Mouse (Mus musculus) bone marrow macrophage, adult 2 months (primary cell): Measurements from ENCODE around the gene Scgb1a1. TPM values are rescaled to one million over a fixed set of nuclear protein-coding genes. Genes with fewer than 3 reads are reported as not detected.
A peak's percentile ranks its signal among the peaks of the same experiment; 100 is the strongest.

ENCODE experiments used
- H3K27ac ChIP-seq: 2 replicates; pipeline ENCODE4 v1.5.1; 2012; ENCODE audit warnings: low read depth, low read length; ENCODE audit not compliant: insufficient read depth
- H3K4me1 ChIP-seq: 2 replicates; pipeline ENCODE4 v1.6.1; 2012; ENCODE audit warnings: low read length; ENCODE audit not compliant: control insufficient read depth, insufficient read depth
- H3K4me3 ChIP-seq: 2 replicates; pipeline ENCODE4 v1.5.1; 2012; ENCODE audit warnings: mild to moderate bottlenecking, low read length, moderate library complexity; ENCODE audit not compliant: insufficient read depth
- CTCF ChIP-seq: IDR thresholded peaks from 2 replicates; pipeline ENCODE4 v1.5.1; 2012; ENCODE audit warnings: low read depth, mild to moderate bottlenecking, low read length, moderate library complexity
- POLR2A ChIP-seq: IDR thresholded peaks from 2 replicates; pipeline ENCODE4 v1.6.1; 2012; ENCODE audit warnings: mild to moderate bottlenecking, low read depth, low read length, borderline replicate concordance
- polyA plus RNA-seq: library from polyadenylated mRNA; stranded (reverse); fragments of >200 nt; gene quantifications from 2 replicates; pipeline ENCODE4 v1.2.4, GENCODE M21; 2012; ENCODE audit not compliant: missing spikeins, insufficient read depth, insufficient read length

Scgb1a1 gene
- polyA plus RNA-seq, 1 experiment = not detected

DNA sequence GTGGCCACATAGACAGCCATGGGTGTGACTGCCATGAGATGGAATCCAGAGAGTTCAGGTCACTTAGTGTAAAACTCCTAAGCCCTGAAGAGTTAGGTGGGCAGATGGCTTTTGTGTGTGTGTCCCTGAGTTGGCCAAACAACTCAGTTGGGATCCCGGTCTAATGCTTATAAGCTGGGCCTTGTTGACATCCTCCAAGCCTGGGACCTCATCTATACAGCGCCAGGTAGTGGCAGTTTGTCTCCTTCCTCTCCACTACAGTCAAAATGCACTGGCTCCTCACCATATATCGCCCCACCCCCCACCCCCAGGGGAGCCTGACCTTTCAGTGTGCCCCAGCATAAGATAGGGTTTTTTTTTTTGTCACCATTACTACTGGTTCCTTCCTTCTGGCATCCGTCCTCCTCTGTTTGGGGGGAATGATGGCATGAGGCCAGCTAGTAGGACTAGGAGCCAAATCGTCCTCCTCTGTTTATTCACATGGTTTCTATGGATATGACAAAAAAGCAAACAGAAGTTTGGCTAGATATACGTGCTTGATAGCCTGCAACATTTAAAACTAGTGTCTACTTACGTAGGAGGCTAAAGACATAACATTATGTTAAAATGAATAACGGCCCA is 18.0 kb downstream of the Scgb1a1 start:
- Histone ChIP-seq H3K27ac (no peak overlapping the region), H3K4me1 (peaks cover 80% of the 10 kb centered on the region), H3K4me3 (no peak overlapping the region)
- TF ChIP-seq CTCF (no peak), POLR2A (no peak)

DNA sequence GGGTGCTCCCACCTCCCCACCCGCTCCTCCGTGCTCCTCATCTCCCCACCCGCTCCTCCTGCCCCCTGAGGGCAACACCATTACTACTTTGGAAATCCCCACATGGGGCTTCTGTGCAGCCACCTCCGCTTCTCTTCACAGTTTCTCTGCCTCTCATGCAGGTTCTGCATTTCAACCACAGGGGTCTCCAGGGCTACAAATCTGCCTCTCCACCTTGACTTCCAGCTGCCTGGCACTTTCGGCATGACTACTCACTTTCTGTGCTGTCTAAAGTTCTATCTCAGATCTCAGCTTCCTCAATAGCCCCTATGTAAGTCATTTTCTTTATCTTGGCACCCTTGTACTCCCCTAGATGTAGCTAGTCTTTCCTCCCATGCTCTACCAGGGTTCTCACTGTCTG is 20.5 kb downstream of the Scgb1a1 start:
- Histone ChIP-seq H3K27ac (no peak overlapping the region), H3K4me3 (no peak overlapping the region), H3K4me1 (peaks cover 81% of the 10 kb centered on the region)
- TF ChIP-seq CTCF (no peak), POLR2A (no peak)

GRCm38 (mm10) chr19:9065621-9066561 is 21.9 kb downstream of the Scgb1a1 start:
- Histone ChIP-seq H3K4me1 (peaks cover 84% of the 10 kb centered on the region), H3K27ac (peak overlapping the region; percentile 73), H3K4me3 (no peak overlapping the region)
- TF ChIP-seq CTCF (no peak), POLR2A (no peak)

DNA sequence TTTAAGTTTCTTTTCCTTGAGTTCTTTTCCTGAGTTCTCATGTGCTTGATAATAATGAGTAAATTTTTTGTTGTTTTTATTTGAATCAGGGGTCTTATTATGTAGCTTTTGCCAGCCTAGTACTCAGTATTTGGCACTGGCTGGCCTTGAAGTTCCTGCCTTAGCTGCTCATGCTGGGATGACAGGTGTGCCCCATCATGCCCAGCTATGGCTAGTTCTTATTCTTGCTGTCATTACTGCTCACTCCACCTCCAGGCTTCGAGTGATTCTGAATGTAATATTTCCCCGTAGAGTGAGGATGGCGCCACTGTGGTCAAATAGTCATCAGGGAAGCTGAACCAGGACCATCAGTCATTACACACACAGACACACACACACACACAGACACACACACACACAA is 23.9 kb downstream of the Scgb1a1 start:
- H3K27ac ChIP-seq = no peak overlapping the region

GRCm38 (mm10) chr19:9062822-9063221 is 24.9 kb downstream of the Scgb1a1 start:
- Histone ChIP-seq H3K4me1 (peaks cover 89% of the 10 kb centered on the region), H3K27ac (peak overlapping the region; percentile 88), H3K4me3 (no peak overlapping the region)
- TF ChIP-seq CTCF = no peak
- no peak for TF ChIP-seq POLR2A

More for the DNA sequence above, 23.9 kb downstream of the Scgb1a1 start:
- H3K4me3 ChIP-seq = no peak overlapping the region
- TF ChIP-seq CTCF (no peak), POLR2A (no peak)
- H3K4me1 ChIP-seq = peaks cover 84% of the 10 kb centered on the region

DNA sequence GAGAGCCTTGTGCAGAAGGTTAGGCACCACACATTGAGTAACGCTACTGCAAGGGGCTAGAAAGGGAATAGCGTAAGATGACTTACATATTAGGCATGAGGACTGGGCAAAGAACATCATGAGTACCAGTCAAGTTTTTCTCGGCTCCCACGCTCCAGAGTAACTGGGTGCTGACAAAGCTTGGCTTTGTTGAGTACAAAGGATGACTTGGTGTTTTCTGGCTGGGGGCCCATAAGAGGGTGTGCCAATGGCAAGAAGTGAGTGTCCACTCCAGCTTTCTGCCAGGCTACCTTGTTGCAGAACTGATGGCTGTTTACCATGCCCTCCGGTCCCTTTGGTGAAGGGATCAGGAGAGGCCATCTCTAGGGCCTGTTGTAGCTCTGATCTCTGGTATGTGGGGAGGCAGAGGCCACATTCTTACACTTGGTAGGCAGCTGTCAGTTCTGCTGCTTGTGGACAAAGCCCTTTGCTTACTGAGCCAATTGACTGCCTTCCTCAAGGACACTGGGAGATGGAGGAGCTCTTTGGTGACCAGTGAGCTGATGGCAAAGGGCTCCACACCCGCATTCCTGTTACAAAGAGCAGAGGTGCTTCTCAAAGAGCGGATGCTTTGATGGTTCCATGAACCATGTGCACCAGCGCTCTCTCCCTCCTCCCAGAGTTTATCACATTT is 26.4 kb downstream of the Scgb1a1 start:
- peak overlapping the region; percentile 88 for H3K27ac ChIP-seq
- H3K4me3 ChIP-seq = no peak overlapping the region
- no peak for TF ChIP-seq CTCF
- no peak for TF ChIP-seq POLR2A
- peaks cover 91% of the 10 kb centered on the region for H3K4me1 ChIP-seq

DNA sequence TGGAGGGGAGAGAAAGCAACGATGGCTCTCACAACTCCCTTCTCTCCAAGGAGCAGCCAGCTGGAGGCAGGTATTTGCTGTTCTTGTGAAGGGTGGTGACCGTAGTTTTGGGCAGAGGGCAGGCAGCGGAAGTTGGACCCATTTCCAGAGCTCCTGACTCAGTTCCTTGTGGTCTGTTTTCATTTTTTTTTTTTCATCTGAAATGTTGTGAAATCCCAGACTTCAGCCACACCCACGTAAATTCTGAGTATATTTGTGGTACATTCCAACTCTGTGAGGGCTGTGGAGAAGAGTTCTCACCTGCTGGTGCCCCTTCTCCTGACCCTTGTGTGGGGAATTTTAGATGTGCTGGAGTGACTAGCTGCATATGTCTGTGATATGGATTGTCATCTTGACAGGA is 27.7 kb downstream of the Scgb1a1 start:
- Histone ChIP-seq H3K27ac (peak overlapping the region; percentile 90), H3K4me3 (no peak overlapping the region), H3K4me1 (peaks cover 92% of the 10 kb centered on the region)
- no peak for TF ChIP-seq CTCF
- no peak for TF ChIP-seq POLR2A

- TF ChIP-seq POLR2A (no peak), CTCF (no peak)
- Histone ChIP-seq H3K4me1 (peaks cover 90% of the 10 kb centered on the region), H3K4me3 (no peak overlapping the region), H3K27ac (peak overlapping the region; percentile 90)
Observed at GRCm38 (mm10) chr19:9059391-9059790, 28.4 kb downstream of the Scgb1a1 start.

DNA sequence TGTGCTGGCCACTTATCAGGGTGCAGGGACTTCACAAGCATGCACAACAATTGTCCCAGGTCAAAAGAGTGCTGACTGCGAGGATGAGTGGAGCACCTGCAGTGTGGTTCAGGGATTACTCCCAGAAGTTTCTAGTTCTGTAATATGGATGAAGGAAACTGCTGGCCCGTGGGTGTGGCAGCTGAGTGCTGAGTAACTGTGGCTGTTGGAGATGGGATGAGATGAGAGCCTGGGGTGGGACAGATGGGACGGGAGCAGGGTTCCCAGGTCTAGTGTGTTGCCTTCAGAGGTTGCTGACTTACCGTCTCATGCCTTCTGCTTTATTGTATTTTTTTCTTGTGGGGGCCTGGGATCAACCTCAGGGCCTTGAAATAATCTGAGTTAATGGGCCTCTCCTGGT is 28.8 kb downstream of the Scgb1a1 start:
- Histone ChIP-seq H3K27ac (peak overlapping the region; percentile 90), H3K4me1 (peaks cover 88% of the 10 kb centered on the region)

DNA sequence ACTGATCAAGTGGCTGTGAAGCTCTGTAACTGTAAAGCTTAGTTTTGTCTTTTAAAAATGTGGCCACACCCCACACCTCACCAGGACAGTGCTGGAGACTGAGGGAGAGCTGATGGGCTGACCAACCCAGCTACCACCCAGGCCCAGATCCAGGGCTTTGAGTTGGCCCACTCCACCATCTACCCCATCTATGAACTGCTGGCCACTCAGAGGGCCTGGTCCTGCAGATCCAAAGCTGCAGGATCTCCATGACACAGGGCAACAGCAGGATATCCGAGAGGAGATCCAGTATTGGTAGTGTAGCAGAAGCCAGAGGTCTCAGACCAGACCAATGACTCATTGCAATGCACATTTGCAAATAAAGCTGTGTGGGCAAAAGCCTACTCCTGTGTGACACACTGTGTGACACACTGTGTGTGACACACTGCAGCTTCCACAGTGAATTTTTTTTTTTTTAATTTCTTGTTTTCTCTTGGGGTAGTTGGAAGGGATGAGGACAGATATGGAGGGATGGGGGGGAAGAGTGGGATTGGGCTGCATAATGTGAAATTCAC is 29.4 kb downstream of the Scgb1a1 start:
- Histone ChIP-seq H3K4me3 (no peak overlapping the region), H3K4me1 (peaks cover 88% of the 10 kb centered on the region), H3K27ac (peak overlapping the region; percentile 90)
- TF ChIP-seq CTCF = no peak
- no peak for TF ChIP-seq POLR2A

More for the DNA sequence above, 28.8 kb downstream of the Scgb1a1 start:
- no peak for TF ChIP-seq CTCF
- TF ChIP-seq POLR2A = no peak
- no peak overlapping the region for H3K4me3 ChIP-seq
